Mouse (Mus musculus): Measurements from ENCODE around the gene Borcs8. TPM values are rescaled to one million over a fixed set of nuclear protein-coding genes. Genes with fewer than 3 reads are reported as not detected.
A peak's percentile ranks its signal among the peaks of the same experiment; 100 is the strongest.

Borcs8 gene
- polyA plus RNA-seq, 1 experiment from 2014 or later = 80.3 TPM

GRCm38 (mm10) chr8:70114892-70115291 is 24.4 kb upstream of the Borcs8 start:
- in situ Hi-C loops (cut with MboI; ENCODE audit: low pct_unique_long_range_greater_than_20kb) = no loop called here
- DNase-seq (ENCODE audit: low read depth, low spot score) (no peak), ATAC-seq (no peak)
- CTCF ChIA-PET = no interaction called here
- POLR2A ChIA-PET = no interaction called here
- peaks cover 73% of the 10 kb centered on the region for H3K27me3 ChIP-seq
- TF ChIP-seq CTCF (IDR thresholded peaks at IDR 0.05) = no peak

- TF ChIP-seq CTCF (IDR thresholded peaks at IDR 0.05) = no peak
- ATAC-seq = no peak
- in situ Hi-C loops (cut with MboI; ENCODE audit: low pct_unique_long_range_greater_than_20kb) = no loop called here
- DNase-seq (ENCODE audit: low read depth, low spot score) = no peak
- H3K27me3 ChIP-seq = peaks cover 64% of the 10 kb centered on the region
- ChIA-PET CTCF (no interaction called here), POLR2A (no interaction called here)
These were observed 21.7 kb upstream of the Borcs8 start for GRCm38 (mm10) chr8:70117611-70118010.

- in situ Hi-C loops (cut with MboI; ENCODE audit: low pct_unique_long_range_greater_than_20kb) = no loop called here
- peaks cover 55% of the 10 kb centered on the region for H3K27me3 ChIP-seq
- DNase-seq (ENCODE audit: low read depth, low spot score) (no peak), ATAC-seq (no peak)
- ChIA-PET CTCF (interaction anchor here (1.3 kb wide), 1 partner anchor 21 kb away, joined by 3 read pairs; no protein-coding TSS in a partner anchor), POLR2A (no interaction called here)
- no peak for TF ChIP-seq CTCF (IDR thresholded peaks at IDR 0.05)
These were observed 20.3 kb upstream of the Borcs8 start for GRCm38 (mm10) chr8:70118726-70119700.

GRCm38 (mm10) chr8:70120667-70121066 is 18.6 kb upstream of the Borcs8 start, which contains the start of gene Ncan:
TSS of gene Ncan (minus strand) at chr8:70120873.
- no peak for TF ChIP-seq CTCF (IDR thresholded peaks at IDR 0.05)
- peaks cover 46% of the 10 kb centered on the region for H3K27me3 ChIP-seq
- in situ Hi-C loops (cut with MboI; ENCODE audit: low pct_unique_long_range_greater_than_20kb) = no loop called here
- ChIA-PET CTCF (no interaction called here), POLR2A (no interaction called here)
- no peak for DNase-seq (ENCODE audit: low read depth, low spot score)
- ATAC-seq = no peak

GRCm38 (mm10) chr8:70122863-70123262 is 16.4 kb upstream of the Borcs8 start:
- peak; percentile 80 for TF ChIP-seq CTCF (IDR thresholded peaks at IDR 0.05)
- peaks cover 32% of the 10 kb centered on the region for H3K27me3 ChIP-seq
- ChIA-PET POLR2A (no interaction called here), CTCF (no interaction called here)
- ATAC-seq (peak; percentile 44), DNase-seq (ENCODE audit: low read depth, low spot score) (no peak)
- in situ Hi-C loops (cut with MboI; ENCODE audit: low pct_unique_long_range_greater_than_20kb) = no loop called here

GRCm38 (mm10) chr8:70124992-70125391 is 14.3 kb upstream of the Borcs8 start:
- ATAC-seq = no peak
- peaks cover 21% of the 10 kb centered on the region for H3K27me3 ChIP-seq
- in situ Hi-C loops (cut with MboI; ENCODE audit: low pct_unique_long_range_greater_than_20kb) = no loop called here
- no peak for DNase-seq (ENCODE audit: low read depth, low spot score)
- CTCF ChIA-PET = no interaction called here
- TF ChIP-seq CTCF (IDR thresholded peaks at IDR 0.05) = no peak
- POLR2A ChIA-PET = no interaction called here

- ATAC-seq = no peak
These were observed 10.9 kb upstream of the Borcs8 start for GRCm38 (mm10) chr8:70128435-70128834.

GRCm38 (mm10) chr8:70129309-70129952 is 9.9 kb upstream of the Borcs8 start:
- POLR2A ChIA-PET = interaction anchor here (0.9 kb wide), 1 partner anchor 270 kb away, joined by 3 read pairs; no protein-coding TSS in a partner anchor
- in situ Hi-C loops (cut with MboI; ENCODE audit: low pct_unique_long_range_greater_than_20kb) = no loop called here
- peaks cover 1% of the 10 kb centered on the region for H3K27me3 ChIP-seq
- no peak for ATAC-seq
- TF ChIP-seq CTCF (IDR thresholded peaks at IDR 0.05) = no peak
- no peak for DNase-seq (ENCODE audit: low read depth, low spot score)
- CTCF ChIA-PET = interaction anchor here (1.1 kb wide), 1 partner anchor 37 kb away, joined by 3 read pairs; no protein-coding TSS in a partner anchor

More at GRCm38 (mm10) chr8:70128435-70128834, 10.9 kb upstream of the Borcs8 start:
- ChIA-PET POLR2A (interaction anchor here (0.9 kb wide), 1 partner anchor 269 kb away, joined by 3 read pairs; no protein-coding TSS in a partner anchor), CTCF (no interaction called here)
- no peak for DNase-seq (ENCODE audit: low read depth, low spot score)
- no peak for TF ChIP-seq CTCF (IDR thresholded peaks at IDR 0.05)
- H3K27me3 ChIP-seq = peaks cover 10% of the 10 kb centered on the region
- in situ Hi-C loops (cut with MboI; ENCODE audit: low pct_unique_long_range_greater_than_20kb) = no loop called here

GRCm38 (mm10) chr8:70130066-70130465 is 9.2 kb upstream of the Borcs8 start:
- ChIA-PET CTCF (interaction anchor here (1.1 kb wide), 1 partner anchor 36 kb away, joined by 3 read pairs; no protein-coding TSS in a partner anchor), POLR2A (no interaction called here)
- no peaks in the 10 kb centered on the region for H3K27me3 ChIP-seq
- in situ Hi-C loops (cut with MboI; ENCODE audit: low pct_unique_long_range_greater_than_20kb) = no loop called here
- DNase-seq (ENCODE audit: low read depth, low spot score) (no peak), ATAC-seq (no peak)
- TF ChIP-seq CTCF (IDR thresholded peaks at IDR 0.05) = no peak

- POLR2A ChIA-PET = interaction anchor here (0.6 kb wide), 1 partner anchor 11 kb away, joined by 3 read pairs; no protein-coding TSS in a partner anchor
- DNase-seq (ENCODE audit: low read depth, low spot score) (no peak), ATAC-seq (peak; percentile 57)
- no peaks in the 10 kb centered on the region for H3K27me3 ChIP-seq
- in situ Hi-C loops (cut with MboI; ENCODE audit: low pct_unique_long_range_greater_than_20kb) = no loop called here
- TF ChIP-seq CTCF (IDR thresholded peaks at IDR 0.05) = no peak
- CTCF ChIA-PET = no interaction called here
These were observed 8.0 kb upstream of the Borcs8 start, which contains the start of gene Nr2c2ap for GRCm38 (mm10) chr8:70131166-70131883. TSS of gene Nr2c2ap (plus strand) at chr8:70131333.
